Mouse (Mus musculus) cerebellum, adult 2 months (tissue): ENCODE measurements around the gene Nat8f1.

Experiments
- CTCF ChIP-seq: fragments of 200-500 bp; IDR thresholded peaks from 2 replicates; pipeline ENCODE4 v1.5.1; 2011; ENCODE audit warnings: low read depth, mild to moderate bottlenecking, control low read depth, low read length, moderate library complexity, borderline replicate concordance; ENCODE audit not compliant: insufficient read depth
- POLR2A ChIP-seq: fragments of 200-500 bp; IDR thresholded peaks from 2 replicates; pipeline ENCODE4 v1.6.1; 2011; ENCODE audit warnings: low read length, control low read depth, borderline replicate concordance; ENCODE audit not compliant: insufficient read depth

DNA sequence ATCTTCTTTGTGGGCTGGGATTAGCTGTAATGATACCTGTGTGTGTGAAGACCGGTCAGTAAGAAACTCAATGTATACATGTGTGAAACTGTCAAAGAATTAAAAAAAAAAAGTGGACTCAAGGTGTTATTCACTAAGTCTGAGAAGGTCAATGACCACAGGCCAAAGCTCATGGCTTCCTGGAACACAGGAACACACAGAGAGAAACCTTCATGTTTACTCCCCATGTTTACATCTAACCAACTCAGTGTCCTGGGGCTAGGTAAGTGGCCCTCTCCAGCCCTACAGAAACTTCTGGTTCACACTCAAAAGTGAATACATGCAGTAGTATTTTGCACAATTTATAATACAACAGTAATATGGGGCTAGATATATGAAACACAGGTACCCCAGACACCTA is 5.8 kb downstream of the Nat8f1 start:
- TF ChIP-seq POLR2A = no peak
- no peak for TF ChIP-seq CTCF
